Mouse (Mus musculus) ES-Bruce4 (cell line): ENCODE data around the gene Zfyve16. TPM values are rescaled to one million over a fixed set of nuclear protein-coding genes. Genes with fewer than 3 reads are reported as not detected.

Experiments used
- H3K27ac ChIP-seq: 2 replicates; pipeline ENCODE4 v1.5.1; 2012; ENCODE audit warnings: low read length, inconsistent platforms; ENCODE audit not compliant: insufficient read depth
- H3K27me3 ChIP-seq: 2 replicates; pipeline ENCODE4 v1.6.1; 2012; ENCODE audit warnings: mild to moderate bottlenecking, low read length, inconsistent platforms; ENCODE audit not compliant: control insufficient read depth, poor library complexity, insufficient read depth, severe bottlenecking
- H3K36me3 ChIP-seq: 2 replicates; pipeline ENCODE4 v1.6.1; 2012; ENCODE audit warnings: inconsistent platforms, mild to moderate bottlenecking, low read length, moderate library complexity; ENCODE audit not compliant: control insufficient read depth, poor library complexity, insufficient read depth, severe bottlenecking
- H3K4me1 ChIP-seq: one replicate; pipeline ENCODE4 v1.8.1; 2011; ENCODE audit warnings: low read length; ENCODE audit not compliant: control insufficient read depth, insufficient read depth
- H3K4me3 ChIP-seq: 2 replicates; pipeline ENCODE4 v1.5.1; 2011; ENCODE audit warnings: low read depth, mild to moderate bottlenecking, low read length
- H3K9ac ChIP-seq: 2 replicates; pipeline ENCODE4 v1.6.1; 2012; ENCODE audit warnings: low read depth, mild to moderate bottlenecking, inconsistent platforms; ENCODE audit not compliant: poor library complexity, severe bottlenecking
- H3K9me3 ChIP-seq: replicated peaks from 2 replicates; pipeline ENCODE4 v1.6.1; 2012; ENCODE audit warnings: mild to moderate bottlenecking, low read length, inconsistent platforms; ENCODE audit not compliant: control insufficient read depth, poor library complexity, insufficient read depth, severe bottlenecking
- CTCF ChIP-seq: IDR thresholded peaks from one replicate; pipeline ENCODE4 v1.8.1; 2011; ENCODE audit warnings: low read depth, low read length
- EP300 ChIP-seq: IDR thresholded peaks from 2 replicates; pipeline ENCODE4 v1.6.1; 2011; ENCODE audit warnings: low read depth, low read length; ENCODE audit not compliant: insufficient read depth
- POLR2A ChIP-seq: IDR thresholded peaks from one replicate; pipeline ENCODE4 v1.8.1; 2011; ENCODE audit warnings: low read length; ENCODE audit not compliant: insufficient read depth
- polyA plus RNA-seq: library from polyadenylated mRNA; stranded (reverse); fragments of >200 nt; gene quantifications from 2 replicates; pipeline ENCODE4 v1.2.4, GENCODE M21; 2011; ENCODE audit warnings: low read depth; ENCODE audit not compliant: missing spikeins, insufficient read depth, insufficient read length

The Zfyve16 gene
- polyA plus RNA-seq, 1 experiment: 18.9 TPM

DNA sequence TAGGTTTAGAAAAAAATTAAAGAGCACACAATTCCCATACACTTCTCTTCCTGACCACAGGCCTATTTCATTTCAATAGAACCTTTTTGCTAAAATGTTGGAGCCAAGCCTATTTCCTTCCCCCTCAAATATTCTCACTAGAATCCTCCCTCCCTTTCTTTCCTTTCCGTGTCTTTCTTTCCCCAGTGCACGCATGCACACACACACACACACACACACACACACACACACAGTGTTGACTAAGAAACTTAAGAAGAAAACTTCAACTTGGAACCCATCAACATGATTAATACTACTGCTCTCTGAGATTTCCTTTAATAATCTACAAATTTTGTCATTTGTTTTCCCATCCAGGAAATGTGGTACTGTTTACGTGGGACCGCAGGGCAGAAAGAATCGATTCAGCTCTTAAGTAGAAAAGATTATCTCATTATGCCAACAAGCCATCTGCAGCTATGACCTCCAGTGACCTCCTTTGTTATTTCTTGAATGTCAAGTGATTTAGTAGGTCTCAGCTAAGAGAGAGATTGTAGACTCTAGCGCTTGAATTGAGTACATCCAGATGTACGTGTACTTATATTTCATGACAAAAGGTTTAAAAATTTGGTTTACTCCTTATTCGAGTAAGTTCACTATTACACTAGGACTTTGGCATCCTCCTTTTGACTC is 25.9 kb upstream of the Zfyve16 start:
- no peak overlapping the region for H3K27ac ChIP-seq
- no peaks in the 10 kb centered on the region for H3K27me3 ChIP-seq
- H3K9ac ChIP-seq: no peak overlapping the region
- no peak overlapping the region for H3K4me3 ChIP-seq
- no peaks in the 10 kb centered on the region for H3K36me3 ChIP-seq
- no peaks in the 10 kb centered on the region for H3K4me1 ChIP-seq
- no peak for TF ChIP-seq EP300
- no peak for TF ChIP-seq POLR2A
- TF ChIP-seq CTCF: no peak
- H3K9me3 ChIP-seq: peaks cover 32% of the 10 kb centered on the region

DNA sequence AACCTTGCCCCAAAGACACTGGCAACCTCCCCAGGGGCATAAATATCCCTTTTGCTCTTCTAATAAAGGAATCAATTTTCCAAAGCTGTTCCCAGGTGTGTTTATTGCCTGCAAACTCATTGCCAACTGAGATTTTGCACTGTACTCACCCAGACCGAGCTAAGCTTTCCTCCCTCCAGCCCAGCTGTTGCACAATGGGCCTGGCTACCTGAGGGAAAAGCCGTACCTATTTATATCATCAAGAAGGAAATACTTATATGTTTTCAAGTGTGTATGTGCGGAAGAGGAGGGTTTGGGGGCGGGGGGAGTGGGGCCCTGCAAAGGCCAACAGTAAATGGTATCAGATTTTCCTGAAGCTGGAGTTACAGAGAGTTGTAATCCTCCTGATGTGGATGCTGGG is 16.4 kb upstream of the Zfyve16 start:
- TF ChIP-seq POLR2A (no peak), CTCF (no peak), EP300 (no peak)
- Histone ChIP-seq H3K27ac (no peak overlapping the region), H3K9me3 (peaks cover 11% of the 10 kb centered on the region), H3K36me3 (no peaks in the 10 kb centered on the region), H3K4me3 (no peak overlapping the region), H3K4me1 (no peaks in the 10 kb centered on the region), H3K27me3 (no peaks in the 10 kb centered on the region), H3K9ac (no peak overlapping the region)

- no peaks in the 10 kb centered on the region for H3K9me3 ChIP-seq
- no peaks in the 10 kb centered on the region for H3K27me3 ChIP-seq
- no peaks in the 10 kb centered on the region for H3K4me1 ChIP-seq
- TF ChIP-seq POLR2A: no peak
- no peak for TF ChIP-seq EP300
- TF ChIP-seq CTCF: no peak
- H3K4me3 ChIP-seq: no peak overlapping the region
- no peak overlapping the region for H3K9ac ChIP-seq
- H3K36me3 ChIP-seq: no peaks in the 10 kb centered on the region
- no peak overlapping the region for H3K27ac ChIP-seq
Observed at GRCm38 (mm10) chr13:92540997-92541396, 10.3 kb upstream of the Zfyve16 start.

- H3K27ac ChIP-seq: no peak overlapping the region
- H3K4me3 ChIP-seq: no peak overlapping the region
- H3K4me1 ChIP-seq: no peaks in the 10 kb centered on the region
- no peak for TF ChIP-seq CTCF
- no peak for TF ChIP-seq EP300
- TF ChIP-seq POLR2A: no peak
- H3K27me3 ChIP-seq: no peaks in the 10 kb centered on the region
- no peaks in the 10 kb centered on the region for H3K36me3 ChIP-seq
- no peaks in the 10 kb centered on the region for H3K9me3 ChIP-seq
- no peak overlapping the region for H3K9ac ChIP-seq
Observed at GRCm38 (mm10) chr13:92539126-92539525, 8.5 kb upstream of the Zfyve16 start.

DNA sequence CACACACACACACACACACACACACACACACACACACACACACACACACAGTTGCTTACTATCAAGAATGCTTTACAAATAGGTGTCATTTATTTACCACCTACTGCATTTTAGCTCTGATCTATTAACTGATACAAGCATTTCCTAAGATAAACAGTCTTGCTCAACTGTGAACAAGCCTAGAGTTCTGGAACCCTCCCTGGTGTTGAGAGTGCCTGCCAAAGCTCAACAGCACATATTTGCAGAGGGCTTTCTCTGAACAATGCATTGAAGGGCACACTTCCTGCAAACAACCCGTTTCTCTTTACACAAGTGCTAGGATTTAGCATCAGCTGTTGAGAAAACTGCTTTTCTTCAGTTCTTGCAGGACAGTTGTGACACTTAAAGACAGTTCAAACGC is 3.1 kb upstream of the Zfyve16 start:
- Histone ChIP-seq H3K27me3 (no peaks in the 10 kb centered on the region; the same call in 1 of the 2 replicates), H3K36me3 (no peaks in the 10 kb centered on the region), H3K9me3 (no peaks in the 10 kb centered on the region), H3K4me1 (no peaks in the 10 kb centered on the region), H3K9ac (no peak overlapping the region), H3K4me3 (no peak overlapping the region), H3K27ac (no peak overlapping the region)
- TF ChIP-seq POLR2A (no peak), EP300 (no peak), CTCF (no peak)

DNA sequence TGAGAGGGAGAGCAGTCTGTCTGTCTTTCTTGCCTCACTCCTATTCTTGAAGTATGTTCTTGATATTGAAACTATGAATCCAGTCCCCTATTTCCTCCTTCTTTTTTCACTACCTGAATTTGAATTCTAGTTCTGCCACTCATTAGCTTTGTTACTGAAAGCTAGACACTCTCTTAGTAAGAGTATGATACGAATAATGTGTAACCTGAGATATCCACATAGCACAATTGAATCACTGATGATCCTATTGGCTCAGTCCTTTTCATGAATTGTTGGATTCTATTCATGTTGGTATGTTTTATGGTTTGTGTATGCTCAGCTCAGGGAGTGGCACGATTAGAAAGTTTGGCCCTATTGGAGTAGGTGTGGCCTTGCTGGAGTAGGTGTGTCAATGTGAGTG is 1.5 kb upstream of the Zfyve16 start:
- H3K9me3 ChIP-seq: no peaks in the 10 kb centered on the region
- no peak overlapping the region for H3K27ac ChIP-seq
- no peaks in the 10 kb centered on the region; the same call in 1 of the 2 replicates for H3K27me3 ChIP-seq
- H3K4me3 ChIP-seq: no peak overlapping the region
- no peaks in the 10 kb centered on the region for H3K36me3 ChIP-seq
- H3K9ac ChIP-seq: no peak overlapping the region
- TF ChIP-seq EP300 (no peak), POLR2A (no peak), CTCF (no peak)
- H3K4me1 ChIP-seq: no peaks in the 10 kb centered on the region
